Mouse (Mus musculus): ENCODE data around the gene Mst1. TPM values are rescaled to one million over a fixed set of nuclear protein-coding genes. Genes with fewer than 3 reads are reported as not detected.

Mst1 gene
- polyA plus RNA-seq, 1 experiment from 2014 or later, result 0.28 TPM

DNA sequence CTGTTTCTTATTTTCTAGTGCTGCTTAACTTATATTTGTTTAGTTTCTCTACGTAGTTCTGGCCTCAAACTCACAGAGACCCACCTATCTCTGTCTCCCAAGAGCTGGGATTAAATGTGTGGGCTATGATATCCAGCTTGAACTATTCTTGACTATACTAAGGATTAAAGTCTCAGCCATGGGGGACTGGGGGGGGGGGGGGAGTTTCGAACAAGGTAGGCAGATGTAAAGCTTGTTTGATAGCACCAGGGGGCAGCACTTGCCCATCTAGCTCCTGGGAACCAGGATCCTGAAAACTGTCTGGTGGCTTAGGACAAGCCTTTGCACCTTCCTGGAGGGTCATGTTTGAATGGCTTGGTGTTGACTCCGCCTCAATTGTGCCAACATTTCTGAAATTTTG lies 15.3 kb downstream of the Mst1 start:
- H3K4me3 ChIP-seq (ENCODE audit: low read depth, low read length), result peak overlapping the region; percentile 80; the same call in 1 of the 2 replicates
- H3K36me3 ChIP-seq (ENCODE audit: control insufficient read depth, insufficient read depth, low read length), result no peaks in the 10 kb centered on the region
- H3K27ac ChIP-seq (ENCODE audit: low read depth, low read length), result peak overlapping the region; percentile 46; the same call in 1 of the 2 replicates
- H3K27me3 ChIP-seq (ENCODE audit: control insufficient read depth, insufficient read depth, low read length), result no peaks in the 10 kb centered on the region
- peak overlapping the region; percentile 90 for H3K4me2 ChIP-seq (ENCODE audit: low read depth, low read length, severe bottlenecking)
- 11% methylated on average over 3 of the region's 3 CpGs for WGBS
- no peak for ATAC-seq (replicated peaks; ENCODE audit: low FRiP score)
- H3K9me3 ChIP-seq (ENCODE audit: control insufficient read depth, low read length), result no peaks in the 10 kb centered on the region
- DNase-seq (ENCODE audit: low spot score), result peak; percentile 81
- peaks cover 8% of the 10 kb centered on the region; the same call in 1 of the 2 replicates for H3K4me1 ChIP-seq (replicated peaks; ENCODE audit: control insufficient read depth, insufficient read depth, low read length)
- no peak overlapping the region; the same call in 1 of the 2 replicates for H3K9ac ChIP-seq (ENCODE audit: low read length)

DNA sequence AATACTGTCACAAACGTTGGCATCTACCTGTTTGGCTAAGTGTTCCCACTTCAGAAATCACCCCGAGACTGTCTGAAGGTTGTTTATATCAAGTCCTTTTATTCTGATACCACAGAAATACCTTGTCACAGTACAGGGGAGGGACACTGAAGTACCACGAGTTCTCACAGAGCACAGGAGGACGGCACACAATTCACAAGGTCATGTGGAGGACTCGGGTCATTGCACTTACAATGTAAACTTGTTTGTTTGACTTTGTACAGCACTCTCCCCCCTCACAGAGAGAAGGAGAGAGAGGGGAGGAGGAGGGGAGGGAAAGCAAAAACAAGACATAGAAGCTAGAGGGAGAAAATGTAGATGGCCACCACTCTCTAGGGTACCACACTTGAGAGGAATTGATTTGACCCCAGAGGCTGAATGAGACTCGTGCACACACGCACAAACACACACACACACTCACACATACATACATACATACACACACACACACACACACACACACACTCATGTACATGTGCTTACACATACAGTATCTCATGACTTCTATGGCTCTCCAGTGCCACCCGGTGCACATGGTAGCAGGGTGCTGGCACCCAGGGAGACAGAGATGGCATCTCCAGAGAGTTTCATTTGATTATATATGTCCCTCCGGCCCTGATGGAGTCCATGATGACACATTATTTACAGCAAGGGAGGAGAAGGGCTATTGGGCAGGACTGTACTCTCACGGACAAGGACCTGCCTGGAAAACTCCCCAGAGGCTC lies 15.9 kb downstream of the Mst1 start:
- H3K4me1 ChIP-seq (replicated peaks; ENCODE audit: control insufficient read depth, insufficient read depth, low read length), result peaks cover 8% of the 10 kb centered on the region; the same call in 1 of the 2 replicates
- WGBS, result 64% methylated on average over 10 of the region's 10 CpGs
- DNase-seq (ENCODE audit: low spot score) (no peak), ATAC-seq (replicated peaks; ENCODE audit: low FRiP score) (no peak)
- H3K9ac ChIP-seq (ENCODE audit: low read length), result no peak overlapping the region
- H3K27me3 ChIP-seq (ENCODE audit: control insufficient read depth, insufficient read depth, low read length), result no peaks in the 10 kb centered on the region
- H3K27ac ChIP-seq (ENCODE audit: low read depth, low read length), result no peak overlapping the region
- H3K4me2 ChIP-seq (ENCODE audit: low read depth, low read length, severe bottlenecking), result no peak overlapping the region
- H3K4me3 ChIP-seq (ENCODE audit: low read depth, low read length), result no peak overlapping the region
- no peaks in the 10 kb centered on the region for H3K36me3 ChIP-seq (ENCODE audit: control insufficient read depth, insufficient read depth, low read length)
- H3K9me3 ChIP-seq (ENCODE audit: control insufficient read depth, low read length), result no peaks in the 10 kb centered on the region

DNA sequence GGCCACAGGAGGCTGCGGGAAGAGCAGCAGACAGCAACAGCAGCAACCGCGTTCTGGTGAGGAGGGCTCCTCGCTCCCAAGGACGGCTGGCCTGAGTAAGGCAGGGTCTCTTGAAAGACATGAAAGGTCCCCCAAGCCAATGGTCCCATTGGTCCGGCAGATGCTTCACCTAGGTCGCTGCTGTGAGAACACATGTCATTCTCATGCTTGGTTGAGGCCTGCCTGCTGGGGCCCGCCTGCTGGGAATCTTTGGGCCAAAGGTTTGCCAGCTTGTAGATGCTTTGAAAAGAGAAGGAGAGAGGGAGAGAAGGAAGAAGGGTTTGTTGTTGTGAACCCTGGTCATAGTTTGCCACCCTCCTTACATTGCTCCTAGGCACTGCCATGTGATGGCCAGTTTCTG lies 19.4 kb downstream of the Mst1 start:
- Histone ChIP-seq H3K36me3 (ENCODE audit: control insufficient read depth, insufficient read depth, low read length) (no peaks in the 10 kb centered on the region), H3K4me1 (replicated peaks; ENCODE audit: control insufficient read depth, insufficient read depth, low read length) (peaks cover 9% of the 10 kb centered on the region; the same call in 1 of the 2 replicates), H3K4me3 (ENCODE audit: low read depth, low read length) (no peak overlapping the region), H3K9ac (ENCODE audit: low read length) (no peak overlapping the region), H3K4me2 (ENCODE audit: low read depth, low read length, severe bottlenecking) (no peak overlapping the region), H3K9me3 (ENCODE audit: control insufficient read depth, low read length) (no peaks in the 10 kb centered on the region), H3K27ac (ENCODE audit: low read depth, low read length) (no peak overlapping the region), H3K27me3 (ENCODE audit: control insufficient read depth, insufficient read depth, low read length) (no peaks in the 10 kb centered on the region)
- ATAC-seq (replicated peaks; ENCODE audit: low FRiP score) (no peak), DNase-seq (ENCODE audit: low spot score) (no peak)
- WGBS, result 84% methylated on average over 8 of the region's 8 CpGs

DNA sequence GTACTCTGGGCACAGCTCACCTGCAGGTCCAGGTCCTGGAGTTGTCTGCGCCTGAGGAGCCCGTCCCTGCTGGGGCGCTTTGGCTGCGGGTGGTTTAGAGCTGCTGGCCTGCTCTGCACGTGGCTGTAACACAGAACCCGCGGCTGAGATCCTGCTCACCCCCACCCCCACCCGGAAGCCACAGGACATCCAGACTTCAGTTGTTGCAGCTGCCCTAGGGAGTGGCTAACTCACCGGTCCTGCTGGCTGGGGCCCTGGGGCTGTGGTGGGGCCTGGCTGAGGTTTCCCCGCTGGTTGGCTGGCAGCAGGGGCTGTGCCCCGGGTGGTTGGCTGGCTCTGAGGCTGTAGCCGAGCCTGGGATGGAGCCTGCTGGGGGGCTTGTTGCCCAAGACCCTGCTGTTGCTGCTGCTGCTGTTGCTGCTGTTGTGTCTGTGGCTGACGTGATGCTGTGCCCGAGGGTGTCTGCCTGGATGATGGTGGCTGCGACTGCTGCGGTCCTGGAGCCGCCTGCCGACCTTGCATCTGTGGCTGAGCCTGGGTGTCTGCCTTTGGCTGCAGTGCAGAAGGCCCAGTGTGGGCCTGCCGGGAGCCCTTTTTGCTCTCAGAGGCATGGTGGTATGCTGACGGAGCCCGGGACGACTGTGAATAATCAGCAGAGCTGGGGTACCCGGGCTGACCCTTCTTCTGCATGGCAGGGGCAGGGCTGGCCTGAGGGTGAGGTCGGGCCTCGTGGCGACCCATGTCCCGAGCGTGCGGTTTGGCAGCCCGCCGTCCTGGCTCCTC lies 24.7 kb downstream of the Mst1 start:
- Histone ChIP-seq H3K36me3 (ENCODE audit: control insufficient read depth, insufficient read depth, low read length) (no peaks in the 10 kb centered on the region), H3K27ac (ENCODE audit: low read depth, low read length) (no peak overlapping the region), H3K27me3 (ENCODE audit: control insufficient read depth, insufficient read depth, low read length) (no peaks in the 10 kb centered on the region), H3K4me2 (ENCODE audit: low read depth, low read length, severe bottlenecking) (peak overlapping the region; percentile 11; the same call in 1 of the 2 replicates), H3K4me1 (replicated peaks; ENCODE audit: control insufficient read depth, insufficient read depth, low read length) (peaks cover 11% of the 10 kb centered on the region), H3K4me3 (ENCODE audit: low read depth, low read length) (no peak overlapping the region), H3K9me3 (ENCODE audit: control insufficient read depth, low read length) (no peaks in the 10 kb centered on the region), H3K9ac (ENCODE audit: low read length) (peak overlapping the region; percentile 39)
- 36% methylated on average over 30 of the region's 31 CpGs for WGBS
- DNase-seq (ENCODE audit: low spot score) (no peak), ATAC-seq (replicated peaks; ENCODE audit: low FRiP score) (0 out of 2 replicates have a peak, but pooled peaks have one; percentile 44)

DNA sequence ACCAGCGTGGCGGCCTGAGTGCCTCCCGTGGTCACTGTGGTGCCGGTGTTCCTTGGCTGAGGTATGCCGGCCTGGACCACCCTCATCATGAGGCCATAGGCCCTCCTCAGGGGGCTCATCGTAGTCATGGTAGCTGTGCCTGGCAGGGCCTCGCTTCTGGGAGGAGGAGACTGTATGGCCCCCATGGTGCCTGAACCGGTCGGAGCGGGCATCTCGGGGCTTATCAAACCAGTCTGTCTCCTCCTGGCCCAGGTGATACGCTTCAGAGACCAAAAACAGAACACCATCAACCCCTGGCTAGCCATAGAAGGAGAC lies 25.3 kb downstream of the Mst1 start:
- no peak for DNase-seq (ENCODE audit: low spot score)
- Histone ChIP-seq H3K4me3 (ENCODE audit: low read depth, low read length) (no peak overlapping the region), H3K36me3 (ENCODE audit: control insufficient read depth, insufficient read depth, low read length) (no peaks in the 10 kb centered on the region), H3K4me1 (replicated peaks; ENCODE audit: control insufficient read depth, insufficient read depth, low read length) (peaks cover 11% of the 10 kb centered on the region), H3K4me2 (ENCODE audit: low read depth, low read length, severe bottlenecking) (no peak overlapping the region), H3K27ac (ENCODE audit: low read depth, low read length) (no peak overlapping the region), H3K9me3 (ENCODE audit: control insufficient read depth, low read length) (no peaks in the 10 kb centered on the region), H3K27me3 (ENCODE audit: control insufficient read depth, insufficient read depth, low read length) (no peaks in the 10 kb centered on the region), H3K9ac (ENCODE audit: low read length) (no peak overlapping the region)
- 77% methylated on average over 12 of the region's 12 CpGs for whole genome bisulfite sequencing
- ATAC-seq (replicated peaks; ENCODE audit: low FRiP score), result no peak

DNA sequence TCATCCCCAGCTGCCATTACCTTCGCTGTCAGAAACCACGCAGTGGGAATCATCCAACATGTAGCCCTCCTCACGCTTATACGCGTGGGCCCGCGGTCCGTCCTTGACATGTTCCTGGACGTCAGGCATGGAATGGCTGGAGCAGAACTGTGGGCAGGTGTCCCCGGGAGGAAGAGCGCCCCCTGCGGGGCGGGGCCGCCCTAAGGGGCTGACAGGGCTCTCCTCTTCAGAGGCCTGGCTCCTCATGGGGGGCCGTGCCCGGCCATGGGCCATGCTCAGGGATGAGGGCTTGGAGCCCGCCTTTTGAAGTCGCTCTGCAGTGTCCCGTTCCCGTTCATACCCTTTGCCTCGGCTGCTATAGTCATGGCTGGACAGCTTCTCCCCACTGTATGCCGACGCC lies 25.9 kb downstream of the Mst1 start:
- WGBS, result 94% methylated on average over 23 of the region's 23 CpGs
- ATAC-seq (replicated peaks; ENCODE audit: low FRiP score) (no peak), DNase-seq (ENCODE audit: low spot score) (no peak)
- no peak overlapping the region for H3K9ac ChIP-seq (ENCODE audit: low read length)
- no peak overlapping the region for H3K4me3 ChIP-seq (ENCODE audit: low read depth, low read length)
- no peaks in the 10 kb centered on the region for H3K27me3 ChIP-seq (ENCODE audit: control insufficient read depth, insufficient read depth, low read length)
- H3K27ac ChIP-seq (ENCODE audit: low read depth, low read length), result no peak overlapping the region
- H3K9me3 ChIP-seq (ENCODE audit: control insufficient read depth, low read length), result no peaks in the 10 kb centered on the region
- H3K4me1 ChIP-seq (replicated peaks; ENCODE audit: control insufficient read depth, insufficient read depth, low read length), result peaks cover 16% of the 10 kb centered on the region
- H3K36me3 ChIP-seq (ENCODE audit: control insufficient read depth, insufficient read depth, low read length), result no peaks in the 10 kb centered on the region
- no peak overlapping the region for H3K4me2 ChIP-seq (ENCODE audit: low read depth, low read length, severe bottlenecking)

DNA sequence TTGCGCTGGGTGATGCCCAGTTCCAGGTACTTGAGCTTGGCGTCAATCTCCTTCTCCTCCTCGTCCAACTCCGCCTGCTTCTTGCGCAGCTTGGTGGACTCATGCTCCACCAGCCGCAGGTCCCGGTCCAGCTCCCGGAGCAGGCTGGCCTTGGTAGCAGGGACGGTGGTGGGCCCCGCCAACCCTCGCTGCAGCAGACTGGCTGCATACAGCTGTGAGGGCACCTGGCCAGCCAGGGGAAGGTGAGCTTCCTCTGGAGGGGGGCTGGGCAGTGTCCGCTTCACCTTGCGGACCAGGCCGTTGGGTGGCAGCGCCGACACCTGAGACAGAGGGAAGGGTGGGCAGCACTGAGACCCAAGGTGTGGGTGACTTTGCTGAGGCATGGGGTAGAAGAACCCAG lies 27.6 kb downstream of the Mst1 start:
- ATAC-seq (replicated peaks; ENCODE audit: low FRiP score), result no peak
- no peaks in the 10 kb centered on the region for H3K27me3 ChIP-seq (ENCODE audit: control insufficient read depth, insufficient read depth, low read length)
- H3K4me1 ChIP-seq (replicated peaks; ENCODE audit: control insufficient read depth, insufficient read depth, low read length), result peaks cover 16% of the 10 kb centered on the region
- WGBS, result 95% methylated on average over 16 of the region's 16 CpGs
- no peak overlapping the region for H3K4me3 ChIP-seq (ENCODE audit: low read depth, low read length)
- H3K9ac ChIP-seq (ENCODE audit: low read length), result no peak overlapping the region
- H3K4me2 ChIP-seq (ENCODE audit: low read depth, low read length, severe bottlenecking), result no peak overlapping the region
- DNase-seq (ENCODE audit: low spot score), result no peak
- no peaks in the 10 kb centered on the region for H3K36me3 ChIP-seq (ENCODE audit: control insufficient read depth, insufficient read depth, low read length)
- no peaks in the 10 kb centered on the region for H3K9me3 ChIP-seq (ENCODE audit: control insufficient read depth, low read length)
- H3K27ac ChIP-seq (ENCODE audit: low read depth, low read length), result no peak overlapping the region

DNA sequence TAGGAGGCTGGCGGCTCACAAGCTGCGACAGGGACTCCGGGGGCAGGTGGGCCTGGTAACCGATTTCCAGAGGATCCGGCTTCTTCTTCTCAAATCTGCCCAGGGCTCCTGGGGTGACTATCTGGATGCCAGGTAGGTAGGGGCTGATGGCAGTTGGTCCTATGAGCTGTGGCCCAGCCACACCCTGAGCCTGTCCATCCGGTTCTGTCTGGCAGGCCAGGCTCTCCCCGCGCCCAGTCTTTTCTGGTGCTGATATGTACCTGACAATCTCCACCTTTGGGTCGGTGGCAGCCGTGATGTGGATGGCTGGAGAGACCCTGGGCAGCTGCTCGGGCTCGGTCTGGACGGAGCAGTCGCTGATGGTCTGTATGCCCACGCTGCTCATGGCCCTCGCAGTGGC lies 29.9 kb downstream of the Mst1 start:
- WGBS, result 90% methylated on average over 16 of the region's 16 CpGs
- Histone ChIP-seq H3K9ac (ENCODE audit: low read length) (no peak overlapping the region), H3K4me2 (ENCODE audit: low read depth, low read length, severe bottlenecking) (no peak overlapping the region), H3K27ac (ENCODE audit: low read depth, low read length) (no peak overlapping the region), H3K4me1 (replicated peaks; ENCODE audit: control insufficient read depth, insufficient read depth, low read length) (peaks cover 8% of the 10 kb centered on the region), H3K9me3 (ENCODE audit: control insufficient read depth, low read length) (no peaks in the 10 kb centered on the region), H3K36me3 (ENCODE audit: control insufficient read depth, insufficient read depth, low read length) (no peaks in the 10 kb centered on the region; the same call in 1 of the 2 replicates), H3K4me3 (ENCODE audit: low read depth, low read length) (no peak overlapping the region), H3K27me3 (ENCODE audit: control insufficient read depth, insufficient read depth, low read length) (no peaks in the 10 kb centered on the region)
- no peak for ATAC-seq (replicated peaks; ENCODE audit: low FRiP score)
- no peak for DNase-seq (ENCODE audit: low spot score)

All from forebrain, embryonic 11.5 days (tissue).